Mouse (Mus musculus) erythroblast, adult 5-6 weeks (primary cell): Measurements from ENCODE around the gene Eif4ebp2. TPM values are rescaled to one million over a fixed set of nuclear protein-coding genes. Genes with fewer than 3 reads are reported as not detected.

ENCODE experiments used
- ATAC-seq: replicated peaks from 2 replicates; pipeline ENCODE4 v1.8.0; 2016; ENCODE audit warnings: moderate number of reproducible peaks, mild to moderate bottlenecking, moderate TSS enrichment, inconsistent platforms; ENCODE audit not compliant: poor library complexity, low FRiP score, severe bottlenecking
- total RNA-seq, 2 experiments: library from RNA; stranded (forward) in 1 of 2; stranded (reverse) in 1 of 2; fragments of 150-400 nt in 1 of 2; fragments of 200-764, 138-1000 nt in 1 of 2; gene quantifications; 2 replicates each; pipeline versions ENCODE4 v1.2.3 to v1.2.4; 2015 to 2017; ENCODE audit warnings: low replicate concordance in 2 of 2

Gene Eif4ebp2
- total RNA-seq, 2 experiments from 2014 or later, result 14.2 to 67.2 TPM

DNA sequence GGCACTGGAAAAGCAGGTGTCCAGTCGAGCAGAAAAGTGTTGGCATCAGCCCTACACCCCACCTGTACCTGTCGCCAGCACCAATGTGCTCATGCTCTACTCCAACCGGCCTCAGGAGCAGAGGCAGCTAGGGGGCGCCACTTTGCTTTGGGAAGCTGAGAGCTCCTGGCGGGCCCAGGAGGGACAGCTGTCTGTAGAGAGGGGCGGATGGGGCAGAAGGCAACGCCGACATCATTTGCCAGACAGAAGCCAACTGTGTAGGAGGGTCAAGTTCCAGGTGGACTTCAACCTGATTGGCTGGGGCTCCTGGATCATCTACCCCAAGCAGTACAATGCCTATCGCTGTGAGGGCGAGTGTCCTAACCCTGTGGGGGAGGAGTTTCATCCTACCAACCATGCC, 29.2 kb downstream of the Eif4ebp2 start:
- peak; percentile 44; the same call in 1 of the 2 replicates for ATAC-seq

DNA sequence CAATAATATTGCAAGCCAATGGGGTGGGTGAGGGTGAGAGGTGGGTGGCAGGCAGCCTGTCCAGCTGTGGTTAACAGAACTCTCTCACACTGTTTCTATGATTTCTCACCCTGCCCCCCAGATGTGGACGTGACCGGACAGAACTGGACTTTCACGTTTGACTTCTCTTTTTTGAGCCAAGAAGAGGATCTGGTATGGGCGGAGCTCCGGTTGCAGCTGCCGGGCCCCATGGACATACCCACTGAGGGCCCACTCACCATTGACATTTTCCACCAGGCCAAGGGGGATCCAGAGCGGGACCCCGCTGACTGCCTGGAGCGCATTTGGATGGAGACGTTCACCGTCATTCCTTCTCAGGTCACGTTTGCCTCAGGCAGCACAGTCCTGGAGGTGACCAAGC, 29.6 kb downstream of the Eif4ebp2 start:
- no peak for ATAC-seq

DNA sequence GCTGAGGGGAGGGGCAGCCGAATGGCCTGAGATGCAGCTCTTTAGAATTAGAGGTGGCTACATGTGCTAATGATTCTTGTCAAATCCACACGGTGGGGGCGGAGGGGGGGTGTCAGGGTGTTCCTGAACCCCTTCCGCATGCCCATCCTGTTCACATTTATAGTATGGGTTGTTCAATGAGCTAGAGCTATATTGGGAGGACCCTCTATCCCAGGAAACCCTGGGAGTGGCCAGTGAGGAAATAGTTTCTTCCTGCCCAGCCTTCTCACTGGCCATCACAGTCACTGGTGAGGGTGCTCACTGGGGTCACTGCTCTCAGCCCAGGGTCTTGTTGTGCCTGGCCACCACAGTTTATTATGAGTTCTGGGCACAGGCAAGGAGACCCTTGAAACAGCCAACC, 32.5 kb downstream of the Eif4ebp2 start:
- ATAC-seq, result no peak

DNA sequence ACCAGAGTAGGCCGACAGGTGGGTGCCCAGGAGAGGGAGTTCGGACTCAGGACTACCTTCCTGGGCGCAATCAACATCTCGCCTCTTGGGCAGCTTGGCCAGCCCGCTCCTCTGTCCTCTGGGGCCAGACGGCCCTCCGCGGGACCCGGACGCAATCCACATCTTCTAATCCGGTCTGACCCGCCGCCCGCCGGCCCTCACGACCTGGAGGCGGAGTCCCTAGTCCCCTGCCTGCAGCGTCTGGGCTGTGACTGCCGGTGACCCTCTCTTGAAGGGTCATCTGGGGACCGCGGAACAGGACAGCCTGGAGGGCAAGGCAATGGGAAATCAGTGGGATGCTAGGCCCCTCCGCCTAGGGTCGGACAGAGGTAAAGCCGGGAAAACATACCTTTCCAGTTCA, 33.3 kb downstream of the Eif4ebp2 start:
- no peak for ATAC-seq

DNA sequence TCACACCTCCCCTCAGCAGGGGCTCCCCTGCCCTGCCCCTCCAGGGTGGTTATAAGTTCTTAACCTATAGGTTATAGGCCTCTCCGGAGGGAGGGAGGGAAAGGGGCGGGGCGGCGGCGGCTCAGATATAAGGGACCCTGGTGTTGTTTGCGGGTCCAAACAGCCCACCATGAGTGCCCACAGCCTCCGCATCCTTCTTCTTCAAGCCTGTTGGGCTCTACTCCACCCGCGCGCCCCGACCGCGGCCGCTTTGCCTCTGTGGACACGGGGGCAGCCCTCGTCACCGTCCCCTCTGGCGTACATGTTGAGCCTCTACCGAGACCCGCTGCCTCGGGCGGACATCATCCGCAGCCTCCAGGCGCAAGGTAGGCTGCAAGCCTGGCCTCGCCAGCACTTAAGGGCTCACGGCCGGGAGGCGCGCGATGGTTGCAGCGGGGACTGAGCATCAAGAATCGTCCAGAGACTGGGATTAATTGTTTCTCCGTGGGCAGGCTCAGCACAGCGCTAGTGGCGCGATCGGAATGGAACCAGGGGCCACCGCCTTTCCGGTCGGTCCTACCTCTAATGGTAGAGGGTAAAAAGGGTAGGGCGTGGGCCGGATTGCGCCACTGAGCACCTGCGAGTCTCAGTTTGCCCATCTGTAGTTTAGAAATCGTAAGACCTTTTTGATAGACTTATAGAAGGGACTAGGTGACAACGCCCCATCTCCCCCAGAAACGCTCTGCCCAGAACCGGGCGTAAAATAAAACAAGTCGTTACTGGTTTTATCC, 34.1 kb downstream of the Eif4ebp2 start:
- no peak for ATAC-seq

DNA sequence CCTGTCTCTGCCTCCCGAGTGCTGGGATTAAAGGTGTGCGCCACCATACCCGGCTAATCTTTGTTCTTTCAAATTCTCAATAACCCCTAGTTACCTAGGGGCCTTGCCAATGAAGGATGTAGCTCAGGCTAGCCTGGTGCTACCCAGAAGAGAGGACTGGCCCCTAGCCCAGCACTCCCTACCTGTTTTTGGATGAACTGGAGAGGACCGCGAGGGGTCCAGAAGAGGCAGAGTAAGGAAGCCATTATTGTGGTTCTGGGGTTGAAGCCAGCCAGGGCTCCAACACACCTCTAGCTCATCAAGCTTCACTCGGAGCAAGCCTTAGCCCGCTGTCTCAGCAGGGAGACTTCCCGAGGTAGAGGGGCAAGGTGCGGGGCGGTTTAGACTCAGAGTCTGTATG, 34.8 kb downstream of the Eif4ebp2 start, which contains the start of gene Nodal:
Gene Nodal, plus strand, starts transcription at position 301 of the 400 bp plus-strand sequence.
- ATAC-seq, result no peak

DNA sequence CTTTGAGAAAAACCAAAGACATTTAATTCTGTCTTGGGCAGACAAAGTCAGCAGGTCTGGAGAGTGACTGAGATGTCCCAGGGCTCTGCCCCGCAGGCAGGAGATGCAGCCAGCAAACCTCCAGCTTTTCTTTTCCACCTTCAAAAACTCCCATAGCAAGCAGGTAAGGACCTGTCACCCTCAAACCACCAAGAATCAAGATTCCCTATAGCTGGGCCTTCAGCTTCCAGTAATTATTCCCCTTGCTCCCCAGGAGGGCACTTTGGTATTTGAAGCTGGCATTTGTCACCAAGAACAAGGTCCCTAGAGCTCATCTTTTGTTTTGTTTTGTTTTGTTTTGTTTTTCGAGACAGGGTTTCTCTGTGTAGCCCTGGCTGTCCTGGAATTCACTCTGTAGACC, 35.4 kb downstream of the Eif4ebp2 start:
- ATAC-seq, result no peak

DNA sequence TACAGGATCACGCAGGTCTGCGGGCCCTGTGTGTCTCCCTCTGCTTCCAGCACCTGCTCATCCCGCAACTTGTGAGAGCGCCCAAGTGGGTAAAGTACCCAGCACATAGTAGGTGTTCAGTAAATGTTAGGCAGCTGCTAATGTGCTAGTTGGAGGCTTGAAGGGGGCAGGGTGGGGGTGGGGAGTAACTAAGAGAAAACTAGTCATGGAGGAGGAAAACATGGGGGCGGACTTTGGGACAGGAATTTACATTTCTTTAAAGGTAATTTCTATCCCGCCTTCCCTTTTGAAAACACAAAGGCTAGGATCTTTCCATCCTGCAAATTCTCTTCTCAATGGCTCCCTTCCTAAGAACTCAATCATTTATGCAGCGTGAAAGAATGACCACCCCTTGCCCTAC, 35.9 kb downstream of the Eif4ebp2 start:
- ATAC-seq, result no peak

DNA sequence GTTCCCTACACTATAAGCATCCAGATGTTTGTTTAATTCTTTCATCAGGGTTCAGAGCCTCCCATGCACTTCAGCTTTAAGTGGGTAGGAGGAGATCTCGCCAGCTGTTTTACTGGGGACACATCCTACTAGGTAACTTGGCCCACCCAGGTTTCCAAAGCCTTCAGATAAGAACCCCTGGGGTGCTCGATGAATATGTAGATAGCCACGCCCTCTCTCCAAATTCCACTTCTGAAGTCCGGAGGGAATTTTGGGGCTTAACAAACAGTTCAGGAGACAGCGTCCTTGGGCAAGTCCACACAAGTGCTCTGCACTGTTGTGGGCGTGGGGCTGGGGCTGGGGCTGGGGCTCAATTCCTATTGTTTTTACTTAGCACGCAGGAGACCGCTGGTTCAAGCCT, 36.6 kb downstream of the Eif4ebp2 start:
- no peak for ATAC-seq

DNA sequence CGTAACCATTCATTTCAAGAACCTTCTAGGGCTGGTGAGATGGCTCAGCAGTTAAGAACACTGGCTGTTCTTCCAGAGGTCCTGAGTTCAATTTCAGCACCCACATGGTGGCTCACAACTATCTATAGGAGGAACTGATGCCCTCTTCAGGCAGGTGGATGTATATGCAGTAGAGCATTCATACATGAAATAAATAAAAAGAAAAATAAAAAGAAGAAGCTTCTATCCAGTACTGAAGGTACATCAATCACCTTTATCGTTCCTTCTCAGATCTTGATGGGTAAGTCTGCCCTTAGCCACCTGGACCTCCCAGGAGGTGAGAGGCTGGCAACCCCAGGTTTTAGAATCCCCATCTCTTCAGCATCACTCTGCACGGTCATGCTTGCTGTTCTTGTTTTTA, 37.2 kb downstream of the Eif4ebp2 start:
- ATAC-seq, result no peak

DNA sequence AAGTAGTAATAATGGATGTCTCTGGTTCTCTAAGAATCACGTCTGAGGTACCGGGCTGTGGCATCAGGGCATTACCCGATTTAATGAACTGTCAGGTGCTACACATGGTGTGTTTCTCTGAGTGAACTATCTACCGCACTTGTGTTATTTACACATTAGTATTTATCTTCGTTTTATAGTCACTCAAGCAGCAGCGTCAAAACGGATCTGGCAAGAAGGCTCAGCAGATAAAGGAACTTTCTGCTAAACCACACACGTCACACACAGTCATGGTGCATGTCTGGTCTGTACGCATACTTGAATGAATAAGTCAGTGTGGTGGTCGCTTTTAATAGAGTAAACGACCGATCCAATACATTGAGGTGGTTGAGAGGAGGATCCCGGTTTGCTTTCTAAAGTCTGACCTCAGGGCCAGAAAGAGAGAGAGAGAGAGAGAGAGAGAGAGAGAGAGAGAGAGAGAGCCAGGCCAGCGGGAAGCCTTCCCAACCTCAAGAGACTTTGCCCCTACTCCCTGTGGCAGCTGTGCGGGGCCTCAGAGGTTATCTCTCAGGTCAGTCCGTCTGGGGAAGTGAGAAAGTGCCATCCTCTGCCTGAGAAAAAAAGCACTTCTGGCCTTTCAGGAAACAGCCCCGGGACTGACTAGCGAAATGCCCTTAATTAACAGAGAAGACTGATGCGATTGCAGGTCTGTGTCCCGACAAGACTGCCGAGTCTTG, 39.4 kb downstream of the Eif4ebp2 start:
- ATAC-seq, result peak; percentile 95

DNA sequence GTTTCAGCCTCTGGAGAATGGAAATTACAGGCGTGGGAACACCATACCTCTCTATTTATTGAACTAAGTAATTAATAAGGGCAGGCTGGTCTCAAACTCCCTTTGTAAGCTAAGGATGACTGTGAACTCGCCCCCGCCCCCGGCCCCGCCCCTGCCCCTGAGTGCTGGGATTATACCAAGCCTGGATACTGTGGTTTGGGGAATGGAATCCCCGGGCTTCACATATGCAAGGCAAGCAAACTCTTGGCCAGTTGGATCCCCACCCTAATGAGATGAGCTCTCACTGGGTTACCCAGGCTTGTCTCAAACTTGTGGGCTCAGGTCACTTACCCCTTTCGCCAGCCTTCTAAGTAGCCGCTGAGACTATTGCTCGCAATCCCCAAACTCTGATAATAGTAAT, 42.3 kb downstream of the Eif4ebp2 start:
- ATAC-seq, result no peak

DNA sequence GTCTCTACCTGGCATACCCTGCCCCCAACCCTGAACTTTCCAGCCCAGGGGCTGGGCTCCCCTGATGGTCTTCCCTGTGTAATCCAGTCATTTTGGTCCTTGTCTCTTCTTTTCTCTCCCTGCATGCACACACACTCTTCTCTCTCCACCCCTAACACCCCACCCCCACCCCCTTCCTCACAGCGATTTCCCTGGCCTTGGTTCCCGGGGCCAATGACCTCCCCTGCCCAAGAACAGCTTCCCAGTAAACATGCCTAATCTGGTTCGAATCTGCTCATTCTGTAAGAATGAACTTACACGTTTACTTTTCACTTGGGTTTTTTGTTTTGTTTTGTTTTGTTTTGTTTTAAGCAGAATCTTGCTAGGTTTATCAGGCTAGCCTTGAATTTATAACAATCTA, 42.7 kb downstream of the Eif4ebp2 start:
- no peak for ATAC-seq

DNA sequence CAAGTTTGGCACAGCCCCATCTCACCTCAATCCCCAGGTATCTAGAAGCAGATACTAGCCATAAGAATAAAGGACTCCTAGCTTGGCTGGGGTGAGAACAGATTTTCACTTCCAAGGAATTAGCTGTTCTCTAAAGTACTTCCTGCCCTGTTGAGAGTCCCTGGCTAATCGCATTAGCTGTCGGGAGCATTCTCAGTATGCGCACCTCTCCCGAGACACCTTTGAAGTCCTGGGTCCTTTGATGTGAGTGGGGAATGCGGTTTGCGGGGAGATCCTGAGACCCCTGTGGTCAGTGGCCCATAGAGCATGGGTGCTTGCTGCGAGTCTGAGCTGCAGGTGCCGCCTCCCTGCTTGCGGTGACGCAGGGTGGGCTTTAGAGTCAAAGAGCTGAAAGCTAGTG, 46.5 kb downstream of the Eif4ebp2 start:
- no peak for ATAC-seq

DNA sequence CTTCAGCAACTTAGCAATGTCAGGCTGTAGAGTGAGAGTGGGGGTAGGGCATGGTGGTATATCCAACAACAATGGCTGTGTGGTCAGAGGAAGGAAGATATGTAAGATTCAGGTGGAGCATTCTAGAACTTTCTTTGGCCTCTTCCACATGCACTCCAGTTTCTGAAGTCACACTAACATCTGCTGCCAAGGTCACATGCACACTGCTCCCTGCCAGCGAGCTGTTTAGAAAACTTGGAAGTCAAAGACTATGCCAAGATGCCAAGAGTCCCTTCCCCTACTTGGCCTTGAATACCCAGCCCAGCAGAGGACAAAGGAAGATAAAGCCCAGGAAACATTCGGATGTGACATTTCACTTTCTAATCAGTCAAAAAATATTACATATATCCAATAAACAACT, 49.5 kb downstream of the Eif4ebp2 start:
- ATAC-seq, result no peak

DNA sequence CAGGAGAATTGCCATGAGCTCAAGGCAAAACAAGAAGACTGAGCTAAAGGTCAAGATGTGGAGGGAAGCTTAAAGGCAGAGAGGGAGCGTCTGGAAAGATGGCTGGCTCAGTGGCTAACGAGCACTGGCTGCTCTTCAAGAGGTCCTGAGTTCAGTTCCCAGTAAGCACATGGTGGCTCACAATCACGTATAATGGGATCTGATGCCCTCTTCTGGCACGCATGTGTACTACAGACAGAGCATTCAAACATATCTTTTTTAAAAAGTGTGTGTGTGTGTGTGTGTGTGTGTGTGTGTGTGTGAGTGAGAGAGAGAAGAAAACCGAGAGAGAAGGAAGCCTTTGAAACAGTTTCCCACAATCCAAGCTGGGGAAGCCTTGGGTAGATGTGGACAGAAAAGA, 50.0 kb downstream of the Eif4ebp2 start:
- ATAC-seq, result no peak

DNA sequence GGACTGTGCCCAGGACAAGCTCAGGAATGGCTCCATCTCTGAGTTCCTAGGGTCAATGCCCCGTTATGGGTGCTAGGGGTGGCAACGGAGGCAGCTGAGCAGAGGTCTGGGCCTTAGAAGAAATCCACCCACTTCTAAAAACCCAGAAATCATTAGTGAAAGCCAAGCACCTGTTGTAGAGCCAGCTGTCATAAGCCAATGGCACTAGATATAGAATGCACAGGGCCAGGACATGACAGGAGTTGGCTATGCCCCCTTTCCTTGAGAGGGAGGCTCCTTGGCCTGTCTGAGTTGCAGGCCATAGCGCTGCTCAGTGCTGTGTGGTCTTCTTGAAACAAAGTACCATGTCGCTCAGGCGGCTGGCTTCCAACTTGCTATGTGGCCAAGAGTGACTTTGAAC, 52.1 kb downstream of the Eif4ebp2 start:
- no peak for ATAC-seq

DNA sequence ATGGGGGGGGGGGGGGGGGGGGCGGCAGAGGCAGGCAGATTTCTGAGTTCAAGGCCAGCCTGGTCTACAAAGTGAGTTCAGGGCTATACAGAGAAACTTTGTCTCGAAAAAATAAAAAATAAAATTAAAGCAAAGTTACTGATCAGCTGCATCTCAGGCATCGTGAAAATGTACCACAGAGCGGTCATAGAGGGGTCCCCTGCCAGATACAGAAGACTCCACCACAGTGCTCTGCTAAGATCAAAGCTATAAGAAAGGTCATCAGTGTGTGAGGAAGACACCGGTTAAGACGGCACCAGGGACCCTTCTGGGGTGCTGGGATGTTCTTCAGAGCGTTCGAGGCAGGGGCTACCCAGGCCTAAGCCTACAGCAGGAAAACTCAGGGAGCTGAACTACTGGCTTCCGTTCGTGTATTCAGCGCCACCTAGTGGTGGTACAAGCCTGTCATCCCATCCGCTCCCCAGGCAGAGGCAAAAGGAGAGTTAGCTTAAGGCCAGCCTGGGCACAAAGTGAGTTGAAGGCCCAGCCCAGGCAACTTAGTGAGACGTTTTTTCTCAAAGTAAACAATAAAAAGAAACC, 53.2 kb downstream of the Eif4ebp2 start:
- peak; percentile 86 for ATAC-seq

DNA sequence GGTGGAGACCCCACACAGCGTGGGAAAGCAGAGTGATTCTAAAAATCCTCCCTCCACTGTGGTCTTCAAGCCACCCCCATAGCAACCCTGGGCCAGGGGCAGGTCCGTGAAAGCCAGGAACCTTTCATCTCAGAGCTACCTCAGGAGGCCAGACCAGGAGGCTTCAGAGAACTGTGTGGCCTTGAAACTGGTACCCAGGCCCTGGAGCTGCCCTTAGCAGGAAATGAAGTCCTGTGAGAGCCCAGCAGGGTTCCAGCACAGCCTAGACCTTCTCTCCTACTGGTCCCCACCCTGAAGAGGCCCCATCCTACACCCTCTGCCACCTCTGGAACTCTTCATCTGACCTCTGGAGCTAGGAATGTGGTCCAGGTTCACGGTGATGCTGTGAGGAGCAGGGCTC, 54.3 kb downstream of the Eif4ebp2 start:
- no peak for ATAC-seq

DNA sequence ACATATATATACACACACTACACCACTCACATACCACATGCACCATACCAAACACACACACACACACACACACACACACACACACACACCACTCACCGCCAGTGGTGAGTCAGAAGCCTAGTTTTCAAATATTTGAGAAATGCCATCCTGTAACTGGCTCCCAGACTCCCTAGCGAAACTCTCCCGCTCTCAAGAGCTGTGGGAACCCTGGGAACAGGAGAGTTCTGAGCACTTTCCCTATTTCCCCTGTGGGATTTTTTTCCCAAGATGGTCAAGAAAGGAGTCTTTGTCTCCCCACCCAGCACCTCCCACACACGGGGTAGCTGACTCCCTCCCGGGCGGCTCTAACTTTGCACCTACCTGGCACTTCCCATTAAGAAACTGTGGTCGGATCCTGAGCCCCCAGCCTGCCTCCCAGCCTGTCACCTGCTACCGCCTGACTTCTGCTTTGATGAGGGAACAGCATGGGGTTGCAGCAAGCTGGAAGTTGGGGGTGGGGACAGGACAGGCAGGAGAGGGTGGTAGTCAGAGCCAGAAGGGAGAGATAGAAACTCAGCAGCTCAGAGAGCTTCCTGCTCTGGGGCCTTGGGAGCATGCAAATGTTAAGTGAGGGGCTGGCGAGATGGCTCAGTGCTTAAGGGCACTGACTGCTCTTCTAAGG, 57.9 kb downstream of the Eif4ebp2 start:
- ATAC-seq, result no peak

DNA sequence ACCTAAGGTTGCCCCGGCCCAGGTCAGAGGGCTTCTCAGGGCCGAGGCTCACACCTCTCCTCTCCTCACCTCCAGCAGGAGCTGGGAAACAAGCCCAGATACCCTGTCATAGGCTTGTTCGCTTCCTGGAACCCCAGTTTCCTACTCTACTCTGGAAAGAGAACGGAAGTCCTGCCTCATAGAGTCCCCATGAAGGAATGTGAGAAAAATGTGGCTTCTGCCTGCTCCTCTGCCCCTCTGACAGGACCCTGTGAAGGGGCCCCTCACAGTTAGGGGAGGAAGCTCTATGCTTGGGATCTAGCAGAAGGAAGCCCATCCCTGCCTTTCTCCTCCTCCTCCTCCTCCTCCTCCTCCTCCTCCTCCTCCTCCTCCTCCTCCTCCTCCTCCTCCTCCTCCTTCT, 59.9 kb downstream of the Eif4ebp2 start:
- ATAC-seq, result no peak
